Mouse (Mus musculus) right cerebral cortex, adult 2 months (tissue): Measurements from ENCODE around the gene Aqp2.

Experiments used
- DNase-seq, 2 experiments: peaks; one replicate each; pipeline ENCODE4 v3.0.0; 2021 to 2022; ENCODE audit warnings: low spot score in 2 of 2

Aqp2 gene

DNA sequence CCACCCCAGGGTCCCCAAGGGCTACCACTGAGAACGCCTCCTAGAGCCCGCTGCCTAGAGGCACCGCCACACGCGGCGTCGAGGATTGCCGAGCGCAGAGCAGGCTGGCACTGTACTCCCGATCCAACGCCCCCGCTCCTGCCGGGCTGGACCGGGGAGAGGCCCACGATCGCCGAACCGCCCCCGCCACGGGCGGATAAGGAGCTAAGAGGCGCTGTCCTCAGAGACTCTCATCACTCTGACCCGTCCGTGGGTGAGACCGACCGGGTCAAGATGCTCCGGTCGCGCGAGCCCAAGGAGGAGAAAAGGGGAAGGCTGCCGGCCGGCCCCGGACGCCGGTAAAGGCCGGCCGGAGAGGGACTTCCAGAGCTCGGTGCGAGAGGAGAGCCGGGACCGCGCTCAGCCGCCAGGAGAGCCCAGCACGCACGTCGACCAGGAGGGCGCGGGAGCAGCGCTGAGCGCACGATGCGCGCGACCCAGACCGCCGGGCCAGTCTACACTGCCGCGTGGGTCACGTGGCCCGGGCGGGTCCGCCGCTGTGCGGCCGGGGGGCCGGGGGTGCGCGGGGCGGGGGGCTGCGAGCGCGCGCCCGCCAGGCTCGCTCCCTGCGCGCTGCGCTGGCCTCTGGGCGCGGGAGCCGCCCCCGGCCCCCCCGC lies 11.7 kb downstream of the Aqp2 start, which contains the start of gene Aqp5:
Gene Aqp5 (plus strand): TSS at position 354 of the 656 bp plus-strand sequence.
- DNase-seq: no peak

DNA sequence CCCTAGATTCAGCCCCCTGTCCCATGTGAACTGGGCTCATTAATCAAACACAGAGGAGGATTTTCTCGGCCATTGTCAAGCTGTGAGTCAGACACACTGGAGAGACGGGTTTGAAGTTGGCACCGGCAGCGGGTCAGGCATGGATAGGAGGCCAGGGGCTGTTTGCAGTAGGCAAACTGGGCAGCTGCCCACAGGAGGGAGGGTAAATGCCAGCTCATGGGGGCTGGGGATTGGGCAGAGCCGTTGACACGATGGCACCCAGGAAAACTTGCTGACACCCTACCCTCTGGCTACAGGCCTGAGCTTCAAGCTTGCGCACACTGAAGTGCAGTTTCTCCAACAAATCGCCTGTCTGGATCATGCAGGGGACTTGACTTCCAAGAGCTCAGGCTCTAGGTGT lies 13.3 kb downstream of the Aqp2 start:
- DNase-seq: no peak

DNA sequence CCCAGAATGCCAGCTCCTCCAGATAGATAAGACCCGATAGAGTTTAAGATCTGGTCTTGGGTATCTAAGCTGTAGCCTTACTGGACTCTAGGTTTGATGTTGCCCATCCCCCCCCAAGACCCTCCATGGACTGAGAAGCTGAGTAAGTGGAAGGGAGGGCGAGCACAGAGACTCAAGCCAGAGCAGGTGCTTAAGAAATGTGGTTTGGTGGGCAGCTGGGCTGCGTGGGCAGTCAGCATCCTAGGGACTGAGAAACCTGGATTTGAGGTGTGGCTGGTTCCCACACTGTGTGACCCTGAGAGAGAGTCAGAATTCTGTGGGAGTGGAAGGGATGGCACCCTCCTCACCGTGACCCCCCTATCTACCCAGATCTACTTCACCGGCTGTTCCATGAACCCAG lies 14.0 kb downstream of the Aqp2 start:
- DNase-seq: no peak

- DNase-seq: no peak
Measured at GRCm38 (mm10) chr15:99594951-99595350, 16.1 kb downstream of the Aqp2 start.

DNA sequence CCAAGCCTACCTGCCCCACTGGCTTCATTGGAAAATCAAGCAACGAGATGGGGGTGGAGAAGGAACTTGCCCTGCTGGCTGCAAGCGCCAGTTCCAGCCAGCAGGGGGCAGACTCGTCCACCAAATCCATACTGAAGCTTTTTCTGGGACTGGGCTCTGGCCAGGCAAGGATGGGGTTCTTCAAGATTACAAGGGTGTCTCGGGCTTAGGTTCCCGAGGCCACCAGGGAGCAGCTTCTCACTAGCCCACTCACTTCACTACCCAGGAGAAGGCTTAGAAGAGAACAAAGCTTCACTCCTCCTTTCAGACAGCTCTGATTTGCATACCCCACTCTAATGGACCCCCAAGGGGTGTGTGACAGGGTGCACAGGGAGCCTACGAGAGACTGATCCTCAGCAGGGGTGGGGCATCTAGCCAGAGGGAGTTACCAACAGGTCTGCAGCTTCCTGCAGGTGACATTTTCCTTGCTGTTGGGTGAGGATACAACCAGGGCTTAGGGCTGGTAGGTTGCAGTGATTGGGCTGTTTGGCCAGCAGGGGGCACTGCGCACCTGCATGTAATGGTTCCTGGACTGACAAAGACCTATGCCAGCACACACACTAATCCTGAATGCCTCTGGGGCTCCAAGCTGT lies 17.3 kb downstream of the Aqp2 start:
- peak; percentile 89 to 91 for DNase-seq

GRCm38 (mm10) chr15:99596841-99597240 lies 18.0 kb downstream of the Aqp2 start:
- DNase-seq: peak in 1 of 2 experiments; percentile 25

GRCm38 (mm10) chr15:99597596-99597995 lies 18.7 kb downstream of the Aqp2 start:
- no peak for DNase-seq

GRCm38 (mm10) chr15:99599245-99600070 lies 20.6 kb downstream of the Aqp2 start:
- DNase-seq: no peak

DNA sequence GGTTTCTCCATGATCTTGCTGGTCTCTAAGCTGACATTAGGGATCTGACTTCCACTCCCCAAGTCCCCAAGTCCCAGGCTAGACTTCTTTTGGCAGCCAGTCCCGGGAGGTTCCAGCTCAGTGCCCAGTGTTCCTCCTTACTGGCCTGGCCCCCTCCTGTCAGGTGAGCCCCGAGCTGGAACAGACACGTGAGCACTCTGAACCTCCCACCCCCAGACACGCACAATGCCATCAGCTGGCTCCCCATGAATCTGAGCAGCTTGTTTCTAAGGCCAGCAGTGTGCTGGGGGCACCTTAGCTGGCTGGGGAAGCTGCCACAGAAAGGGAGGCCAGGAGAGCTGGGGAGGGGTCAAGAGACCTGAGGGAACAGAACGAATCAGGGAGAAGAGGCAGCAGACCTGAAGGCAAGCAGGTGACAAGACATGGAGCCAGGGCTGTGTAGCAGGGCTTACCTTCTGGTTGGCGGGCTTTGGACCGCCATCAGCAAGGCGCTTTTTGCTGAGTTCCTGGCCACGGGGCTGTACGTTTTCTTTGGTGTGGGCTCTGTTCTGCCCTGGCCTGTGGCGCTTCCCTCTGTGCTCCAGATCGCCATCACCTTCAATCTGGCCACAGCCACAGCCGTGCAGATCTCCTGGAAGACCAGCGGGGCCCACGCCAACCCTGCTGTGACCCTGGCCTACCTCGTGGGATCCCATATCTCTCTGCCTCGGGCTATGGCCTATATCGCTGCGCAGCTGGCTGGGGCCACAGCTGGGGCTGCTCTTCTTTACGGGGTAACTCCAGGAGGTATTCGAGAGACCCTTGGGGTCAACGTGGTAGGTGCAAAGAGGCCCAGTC lies 22.3 kb downstream of the Aqp2 start, which contains the start of gene Aqp6:
Gene Aqp6 (plus strand): TSS at position 415 of the 837 bp plus-strand sequence.
- no peak for DNase-seq

- no peak for DNase-seq
Measured at GRCm38 (mm10) chr15:99601823-99602120, 22.9 kb downstream of the Aqp2 start.

DNA sequence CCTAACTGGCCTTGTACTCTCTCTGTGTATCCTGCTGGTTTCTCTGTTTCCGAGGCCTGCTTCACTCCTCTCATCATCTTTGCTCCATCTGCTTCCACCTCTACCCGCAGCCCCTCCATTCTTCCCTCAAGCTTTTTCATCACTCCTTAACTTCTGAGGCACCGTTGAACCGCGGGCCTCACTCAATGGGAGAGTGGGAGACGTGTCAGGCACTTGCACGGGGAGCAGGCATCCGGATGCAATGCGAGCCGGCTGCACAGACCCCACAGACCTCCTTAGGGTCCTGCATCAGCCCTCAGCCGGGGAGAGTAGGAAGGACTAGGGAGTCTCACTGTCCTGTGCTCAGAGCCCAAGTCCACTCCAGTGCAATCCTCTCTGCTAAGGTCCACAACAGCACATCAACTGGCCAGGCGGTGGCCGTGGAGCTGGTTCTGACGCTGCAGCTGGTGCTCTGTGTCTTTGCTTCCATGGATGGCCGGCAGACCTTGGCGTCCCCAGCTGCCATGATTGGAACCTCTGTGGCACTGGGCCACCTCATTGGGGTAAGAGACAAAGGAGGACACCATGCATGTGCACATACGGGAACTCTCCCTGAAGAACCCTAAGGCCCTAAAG lies 23.5 kb downstream of the Aqp2 start:
- DNase-seq: no peak

DNA sequence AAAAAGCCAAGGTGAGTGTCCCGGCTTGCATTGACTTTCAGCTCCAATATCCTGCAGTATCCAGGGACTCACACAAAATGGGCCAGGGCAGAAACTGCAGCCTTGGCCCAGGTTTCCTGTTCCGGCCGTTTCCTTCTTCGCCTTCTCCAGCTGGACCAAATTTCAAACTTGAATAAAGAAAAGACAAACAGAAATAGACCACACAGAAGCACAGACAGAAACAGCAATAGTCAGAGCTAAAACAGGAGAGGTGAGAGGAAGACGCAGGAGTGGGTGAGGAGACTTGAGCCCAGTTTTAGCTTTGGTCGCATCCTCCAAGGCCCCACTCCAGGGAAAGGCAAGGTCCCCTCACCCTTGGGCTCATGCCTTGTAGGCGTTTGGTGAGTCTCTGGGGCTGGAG lies 24.4 kb downstream of the Aqp2 start:
- peak in 1 of 2 experiments; percentile 33 for DNase-seq

- no peak for DNase-seq
Measured at GRCm38 (mm10) chr15:99605595-99605994, 26.7 kb downstream of the Aqp2 start.

DNA sequence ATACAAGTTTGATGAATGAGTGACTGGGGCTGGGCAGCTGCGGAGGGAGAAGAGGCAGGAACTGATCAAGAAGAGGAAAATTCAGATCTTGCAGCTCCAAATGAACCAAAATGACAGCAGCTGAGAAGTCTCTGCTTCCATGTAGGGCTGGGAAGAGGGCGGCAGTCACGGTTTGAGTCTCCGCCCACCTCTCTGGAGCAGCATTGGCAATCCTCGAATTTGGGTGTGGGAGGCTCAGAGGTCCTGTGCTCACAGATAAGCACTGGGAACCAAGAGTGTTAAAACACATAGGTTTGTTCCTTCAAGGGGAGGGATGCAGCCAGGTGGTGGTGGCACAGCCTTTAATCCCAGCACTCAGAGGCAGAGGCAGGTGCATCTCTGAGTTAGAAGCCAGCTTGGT lies 27.7 kb downstream of the Aqp2 start:
- peak; percentile 62 to 64 for DNase-seq

DNA sequence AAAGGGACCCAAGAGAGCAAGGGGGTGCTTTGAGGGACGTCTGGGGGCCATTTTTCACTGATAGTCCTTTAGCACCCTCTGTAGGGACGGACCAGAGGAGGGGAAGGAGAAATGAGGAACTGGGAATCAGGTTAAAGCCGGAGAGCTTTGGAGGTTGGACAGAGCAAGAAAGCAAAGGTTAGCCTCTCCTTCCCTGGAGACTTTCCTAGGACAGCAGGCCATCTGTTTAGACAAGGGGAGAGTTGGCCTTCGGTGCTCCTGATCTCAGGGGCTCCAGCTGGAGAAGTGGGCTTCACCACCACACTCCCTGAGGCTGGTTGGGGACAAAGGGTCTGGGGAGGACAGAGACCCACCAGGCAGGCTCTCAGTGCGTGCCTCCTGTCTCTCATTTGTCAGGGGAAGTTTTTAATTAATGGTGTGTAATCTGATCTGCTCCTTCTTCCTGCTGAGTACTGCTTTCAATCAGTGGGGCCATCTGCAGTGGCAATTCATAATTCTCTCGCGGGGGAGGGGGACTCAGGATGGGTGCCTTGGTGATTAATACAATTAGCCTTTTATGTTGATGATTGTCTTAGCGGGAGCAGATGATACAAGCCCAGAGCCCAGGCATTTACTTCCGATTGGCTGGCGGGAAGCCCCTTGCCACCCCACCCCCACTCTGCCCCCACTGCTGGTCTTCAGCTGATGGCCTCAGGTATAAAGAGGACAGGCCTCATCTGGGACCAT lies 28.7 kb downstream of the Aqp2 start:
- no peak for DNase-seq

GRCm38 (mm10) chr15:99608382-99609125 lies 29.7 kb downstream of the Aqp2 start:
- DNase-seq: no peak

- no peak for DNase-seq
Measured at GRCm38 (mm10) chr15:99611563-99611962, 32.7 kb downstream of the Aqp2 start.

DNA sequence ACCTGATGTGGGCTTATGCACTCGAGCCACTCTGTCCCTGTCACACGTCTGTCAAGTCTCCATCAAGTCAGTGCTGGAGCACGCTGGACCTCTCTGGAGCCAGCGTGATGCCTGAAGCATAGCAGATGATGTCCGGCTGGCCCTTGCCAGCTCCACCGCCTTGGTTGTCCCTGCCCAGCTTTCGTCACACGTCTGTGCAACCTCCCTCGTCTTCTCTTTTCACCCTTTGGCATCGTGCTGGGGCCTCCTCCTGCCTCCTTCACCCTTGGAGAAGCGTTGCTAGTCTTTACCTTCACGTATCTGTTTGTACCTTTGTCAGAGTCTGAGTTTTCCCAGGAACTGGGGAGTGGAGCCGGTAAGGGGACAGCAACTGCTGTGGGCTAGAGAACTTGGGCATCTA lies 35.4 kb downstream of the Aqp2 start:
- no peak for DNase-seq

- peak in 1 of 2 experiments; percentile 43 for DNase-seq
Measured at GRCm38 (mm10) chr15:99614753-99615152, 35.9 kb downstream of the Aqp2 start.

- no peak for DNase-seq
Measured at GRCm38 (mm10) chr15:99615246-99615645, 36.4 kb downstream of the Aqp2 start.
